Mouse (Mus musculus): ENCODE measurements around the gene Lrrc20.

DNA sequence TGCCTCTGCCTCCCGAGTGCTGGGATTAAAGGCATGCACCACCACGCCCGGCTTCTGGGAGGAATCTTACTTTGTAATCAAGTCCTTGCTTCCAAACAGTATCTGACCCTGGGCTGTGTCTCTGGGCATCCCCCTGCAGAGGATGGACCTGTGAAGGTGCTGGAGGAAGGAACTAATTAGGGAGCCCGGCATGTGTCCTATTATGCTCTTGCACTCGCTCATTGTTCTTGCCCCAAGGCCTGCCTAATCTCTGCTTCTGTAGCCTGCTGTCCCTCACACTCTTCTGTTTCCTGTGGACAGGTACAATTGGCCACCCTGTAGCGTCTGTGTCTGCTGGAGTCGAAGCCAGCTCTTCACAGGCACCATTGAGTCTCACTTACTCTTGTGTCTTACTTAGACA lies 25.2 kb downstream of the Lrrc20 start:
- no peak for TF ChIP-seq CTCF (IDR thresholded peaks at IDR 0.05)
- no peak for TF ChIP-seq EP300 (IDR thresholded peaks at IDR 0.05; ENCODE audit: insufficient read depth, low read depth, low read length)
